Mouse (Mus musculus) cerebellum, adult 2 months (tissue): ENCODE results near the gene Uggt1.

Experiments used
- CTCF ChIP-seq: fragments of 200-500 bp; IDR thresholded peaks from 2 replicates; pipeline ENCODE4 v1.5.1; 2011; ENCODE audit warnings: low read depth, mild to moderate bottlenecking, control low read depth, low read length, moderate library complexity, borderline replicate concordance; ENCODE audit not compliant: insufficient read depth
- POLR2A ChIP-seq: fragments of 200-500 bp; IDR thresholded peaks from 2 replicates; pipeline ENCODE4 v1.6.1; 2011; ENCODE audit warnings: low read length, control low read depth, borderline replicate concordance; ENCODE audit not compliant: insufficient read depth

- peak; percentile 32; the same call in 1 of the 2 replicates for TF ChIP-seq CTCF
- TF ChIP-seq POLR2A = no peak
These were observed 99.5 kb downstream of the Uggt1 start for GRCm38 (mm10) chr1:36145050-36145449.
